Mouse (Mus musculus): ENCODE data around the gene Ndufv2. TPM values are rescaled to one million over a fixed set of nuclear protein-coding genes. Genes with fewer than 3 reads are reported as not detected.

The Ndufv2 gene
- 100 to 1,000 TPM; 105 to 190 TPM for polyA plus RNA-seq (2012; fragmentation: generic; extraction: Trizol)

DNA sequence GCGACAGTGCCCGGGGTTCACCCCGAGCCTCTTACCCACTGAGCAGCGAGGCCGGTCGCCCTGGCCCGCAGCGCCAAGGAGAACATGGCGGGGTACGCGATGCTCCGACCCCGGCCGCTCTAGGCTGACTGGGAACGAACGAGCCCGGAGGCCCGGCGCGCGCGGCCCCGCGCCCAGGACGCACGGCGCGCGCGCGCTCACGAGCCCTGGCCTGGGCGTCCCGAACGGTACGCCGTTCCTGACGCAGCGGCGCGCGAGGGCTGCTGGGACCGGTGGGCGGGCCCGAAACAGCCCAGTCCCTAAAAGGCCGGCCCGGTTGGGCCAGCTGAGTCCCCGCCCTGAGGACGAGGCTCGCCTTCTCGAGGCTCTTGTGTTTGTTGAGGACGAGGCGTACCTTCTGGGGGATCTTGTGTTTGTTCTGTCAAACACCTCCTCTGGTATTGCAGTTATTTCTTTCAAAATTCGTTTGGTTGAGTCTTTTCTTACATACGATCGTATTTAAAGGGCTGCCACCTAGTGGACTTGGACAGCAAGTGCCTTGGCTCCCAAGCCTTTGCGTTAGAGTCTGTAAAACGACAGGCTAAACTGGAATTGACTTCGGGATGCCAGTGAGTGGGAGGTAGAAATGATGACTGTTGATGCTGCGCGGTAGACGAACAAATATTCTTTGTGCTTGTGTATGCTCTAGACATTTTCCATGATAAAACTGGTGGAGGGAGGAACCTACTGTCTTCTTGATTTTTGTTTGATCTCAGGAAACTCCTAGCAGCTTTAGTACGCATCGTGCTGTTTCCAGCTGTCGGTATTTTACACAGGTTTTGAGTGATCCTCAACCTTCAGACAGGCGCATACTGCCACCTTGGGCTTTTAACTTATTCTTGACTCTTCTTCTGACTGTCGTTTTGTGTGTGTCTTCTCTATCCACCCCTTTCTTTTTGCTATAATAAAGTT is at the start of gene Ndufv2:
TSS of gene Ndufv2 (minus strand) at position 180 of the 951 bp plus-strand sequence.

DNA sequence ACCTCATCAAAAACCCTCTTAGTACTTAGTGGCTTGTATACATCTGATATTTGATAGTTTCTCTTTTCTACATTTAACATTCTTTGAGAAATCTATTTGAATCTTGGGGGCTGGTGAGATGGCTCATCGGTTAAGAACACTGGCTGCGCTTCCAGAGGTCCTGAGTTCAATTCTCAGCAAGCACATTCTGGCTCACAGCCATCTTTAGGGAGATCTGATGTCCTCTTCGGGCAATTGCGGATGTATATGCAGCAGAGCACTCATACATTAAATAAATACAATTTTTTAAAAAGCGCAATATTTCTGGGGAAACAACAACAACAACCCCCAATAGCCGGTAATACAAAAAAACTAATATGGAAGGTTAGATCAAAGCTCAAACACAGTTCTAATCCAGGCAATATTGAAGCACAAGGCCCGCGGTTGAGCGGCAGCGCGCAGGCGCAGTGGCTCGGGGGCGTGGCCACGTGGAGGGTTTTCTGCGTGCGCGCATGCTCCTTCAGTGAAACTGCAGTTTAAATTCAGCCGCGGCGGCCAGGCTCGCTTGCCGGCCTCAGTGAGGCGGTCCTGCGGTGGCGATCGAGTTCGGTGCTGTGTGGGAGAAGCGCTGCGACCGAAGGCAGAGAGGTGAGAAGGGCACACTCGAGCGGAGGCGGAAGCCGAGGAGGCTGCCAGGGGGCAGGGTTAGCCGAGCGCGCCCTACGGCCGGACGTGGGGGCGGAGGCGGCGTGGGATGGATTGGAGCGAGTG is 21.9 kb upstream of the Ndufv2 start, which contains the start of gene Ddx11:
TSS of gene Ddx11 (plus strand) at position 455 of the 750 bp plus-strand sequence.

DNA sequence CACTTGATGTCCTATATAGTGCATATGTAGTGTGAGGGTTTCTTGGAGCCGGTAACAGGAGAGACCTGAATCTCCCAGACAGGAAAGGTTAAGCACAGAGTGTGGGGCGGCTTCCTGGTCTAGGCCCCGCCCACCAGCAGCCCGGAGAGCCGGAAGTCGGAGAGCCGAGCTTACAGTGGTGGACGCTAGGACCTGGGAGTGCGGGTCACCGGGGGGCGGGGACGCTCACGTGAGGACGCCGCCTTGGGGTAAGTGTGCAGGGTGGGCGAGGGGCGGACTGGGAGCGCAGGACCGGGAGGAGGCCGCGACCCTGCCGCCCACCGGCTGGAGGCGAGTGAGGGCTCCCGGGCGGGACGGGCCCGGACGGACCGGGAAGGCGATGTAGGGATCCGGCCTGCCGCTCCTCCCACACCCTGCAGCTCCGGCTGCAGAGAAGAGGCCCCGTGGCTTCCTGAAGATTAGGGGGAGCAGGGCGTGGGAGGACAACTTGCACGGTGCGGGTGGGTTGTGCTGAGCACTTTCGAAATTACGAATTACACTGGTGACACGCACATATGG is 10.1 kb upstream of the Ndufv2 start, which contains the start of gene Washc1:
TSS of gene Washc1 (plus strand) at position 144 of the 558 bp plus-strand sequence.

DNA sequence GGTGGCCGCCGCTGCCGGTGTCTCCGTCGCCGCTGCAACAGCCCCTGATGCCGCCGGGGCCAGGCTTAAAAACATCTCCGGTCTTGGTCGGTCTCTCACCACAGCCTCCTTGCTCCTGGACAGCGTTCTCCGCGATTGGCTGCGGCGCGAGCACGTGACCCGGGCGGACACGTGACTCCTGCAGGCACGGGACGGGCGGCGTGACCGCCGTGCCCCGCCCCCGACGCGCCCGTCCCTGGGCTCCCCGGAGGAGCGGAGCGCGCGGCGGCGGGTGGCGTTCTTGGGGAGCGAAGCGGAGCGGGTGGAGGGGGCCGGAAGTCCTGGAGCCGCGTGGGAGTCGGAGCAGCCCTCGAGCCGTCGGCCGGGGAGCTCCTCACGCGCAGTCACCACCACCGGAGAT is 24.4 kb downstream of the Ndufv2 start, which contains the start of gene Ankrd12:
TSS of gene Ankrd12 (minus strand) at position 156 of the 400 bp plus-strand sequence.

Other genes starting within 250 kb of the Ndufv2 start
- gene Ralbp1, start 215.8 kb downstream of the Ndufv2 start, polyA plus RNA-seq (2012; fragmentation: generic; extraction: Trizol), result 10 to 100 TPM; 12.5 to 45.3 TPM
- gene Twsg1, start 150.3 kb downstream of the Ndufv2 start, polyA plus RNA-seq (2012; fragmentation: generic; extraction: Trizol), result 10 to 100 TPM in 1 of 2 experiments, 1 to 10 TPM in 1; 2.5 to 41.3 TPM
- 1 to 10 TPM in 1 of 2 experiments, under 1 TPM in 1; 0.80 to 6.6 TPM for gene Ankrd12, start 24.5 kb downstream of the Ndufv2 start, polyA plus RNA-seq (2012; fragmentation: generic; extraction: Trizol)
- gene Washc1, start 10.0 kb upstream of the Ndufv2 start, polyA plus RNA-seq (2012; fragmentation: generic; extraction: Trizol), result 10 to 100 TPM; 54.4 to 77.0 TPM
- gene Ddx11, start 22.0 kb upstream of the Ndufv2 start, polyA plus RNA-seq (2012; fragmentation: generic; extraction: Trizol), result 1 to 10 TPM; 5.2 to 8.5 TPM

All from C3H10T1/2 (cell line).